ENCODE assay signal across 8 mouse cellular contexts in the genomic region with DNA sequence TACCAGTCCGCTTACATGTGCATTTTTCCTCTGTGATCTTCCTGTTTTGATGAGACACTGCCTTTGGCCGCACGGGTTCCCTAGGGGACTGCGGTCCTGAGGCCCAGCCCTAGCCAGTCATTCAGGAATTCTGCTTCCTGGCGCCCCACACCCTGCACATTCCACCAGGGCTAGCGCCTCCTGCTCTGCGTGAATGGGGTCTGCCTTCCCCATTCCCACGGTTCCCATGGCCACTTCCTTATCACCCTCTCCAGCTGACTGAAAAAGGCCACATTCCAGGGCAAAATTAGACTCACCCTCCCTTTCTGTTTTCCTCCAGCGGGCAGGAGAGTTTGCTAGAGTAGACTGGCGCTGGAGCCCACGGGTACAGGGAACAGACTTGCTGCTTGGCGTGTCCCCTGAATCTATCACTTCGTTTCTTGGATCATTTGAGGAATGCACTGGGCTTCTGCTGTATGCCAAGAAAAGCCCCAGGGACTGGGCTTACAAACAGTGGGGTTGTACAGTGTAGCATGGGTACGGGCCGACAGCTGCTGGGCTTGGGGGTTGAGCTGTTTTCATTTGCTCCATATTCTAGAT. TPM values are rescaled to one million over a fixed set of nuclear protein-coding genes. Genes with fewer than 3 reads are reported as not detected.
DNase-seq lines count a peak whose midpoint lies in the region; ATAC-seq and TF ChIP-seq lines count a peak whose summit lies in the region.

No protein-coding gene starts in this region.

- H3K4me3 ChIP-seq in cortical plate, adult 2 months (ENCODE audit: insufficient read depth, low read length), result no peak overlapping the region
- no peak overlapping the region for H3K4me3 ChIP-seq in lung, adult 2 months (replicated peaks; ENCODE audit: extremely low read depth, low read depth, low read length)
- H3K4me3 ChIP-seq in stomach, embryonic 14.5 days (ENCODE audit: low read depth, low read length), result no peak overlapping the region

- TF ChIP-seq CTCF in cortical plate, adult 2 months (IDR thresholded peaks at IDR 0.05; ENCODE audit: extremely low read depth, insufficient read depth, low read length), result no peak
- TF ChIP-seq CTCF in lung, adult 2 months (IDR thresholded peaks at IDR 0.05; ENCODE audit: insufficient read depth, low read length), result no peak

- H3K9ac ChIP-seq in stomach, embryonic 14.5 days (replicated peaks; ENCODE audit: low read depth, low read length), result no peak overlapping the region

- TF ChIP-seq POLR2A in cortical plate, adult 2 months (IDR thresholded peaks at IDR 0.05; ENCODE audit: extremely low read depth, insufficient read depth, low read length), result no peak
- no peak for TF ChIP-seq POLR2A in lung, adult 2 months (IDR thresholded peaks at IDR 0.05; ENCODE audit: borderline replicate concordance, extremely low read depth, low read depth, low read length)

- H3K27me3 ChIP-seq in stomach, embryonic 14.5 days (ENCODE audit: control insufficient read depth, insufficient read depth, low read length), result no peaks in the 10 kb centered on the region

- peak; percentile 96 for DNase-seq in NIH3T3 (ENCODE audit: low read depth)
- DNase-seq in heart, adult 11 months, result peak; percentile 100
- peak; percentile 89 for DNase-seq in kidney, adult 11 months
- DNase-seq in lung, adult 2 months, result peak; percentile 58
- no peak for DNase-seq in cerebellum, postnatal 4 days (ENCODE audit: low spot score in 2 of 2)
- DNase-seq in MN1 (ENCODE audit: low spot score), result no peak

- H3K9me3 ChIP-seq in stomach, embryonic 14.5 days (ENCODE audit: control insufficient read depth, low read depth, low read length), result no peaks in the 10 kb centered on the region

- H3K4me2 ChIP-seq in stomach, embryonic 14.5 days (replicated peaks; ENCODE audit: low read depth, low read length), result 0 out of 2 replicates have a peak overlapping the region, but pooled peaks have one; percentile 7

- peaks cover 16% of the 10 kb centered on the region for H3K4me1 ChIP-seq in cortical plate, adult 2 months (ENCODE audit: control insufficient read depth, insufficient read depth, low read length)
- peaks cover 27% of the 10 kb centered on the region for H3K4me1 ChIP-seq in lung, adult 2 months (ENCODE audit: control insufficient read depth, insufficient read depth, low read length)
- H3K4me1 ChIP-seq in stomach, embryonic 14.5 days (ENCODE audit: control insufficient read depth, insufficient read depth, low read length), result peaks cover 16% of the 10 kb centered on the region

- H3K36me3 ChIP-seq in stomach, embryonic 14.5 days (ENCODE audit: control insufficient read depth, insufficient read depth, low read length), result no peaks in the 10 kb centered on the region

- peak overlapping the region; percentile 32; the same call in 1 of the 2 replicates for H3K27ac ChIP-seq in cortical plate, adult 2 months (ENCODE audit: insufficient read depth, low read length)
- H3K27ac ChIP-seq in stomach, embryonic 14.5 days (ENCODE audit: low read length), result peak overlapping the region; percentile 72; the same call in 1 of the 2 replicates

- 21% methylated on average over 15 of the region's 15 CpGs for WGBS in lung, adult 2 months
- 45% methylated on average over 15 of the region's 15 CpGs for WGBS in stomach, embryonic 14.5 days

- ATAC-seq in stomach, embryonic 14.5 days (ENCODE audit: insufficient number of reproducible peaks, insufficient read depth, low FRiP score, low read depth), result peak; percentile 81

RNA-seq across cellular contexts. Expression of a gene that starts 22.7 kb away (rescaled TPM):
- 51.0 and 71.1 TPM in 2 replicates for polyA plus RNA-seq in cortical plate, adult 2 months (2012; rRNA removed)
- polyA plus RNA-seq in lung, adult 2 months (2012; rRNA removed), result 233 and 359 TPM in 2 replicates
- 16.2 and 21.0 TPM in 2 replicates for polyA plus RNA-seq in stomach, embryonic 14.5 days (2014; fragmentation: Nextera tagmentation; extraction: Ambion mirVana)

RNA-seq across cellular contexts. Expression of a gene that starts 23.4 kb away (rescaled TPM):
- 140 and 143 TPM in 2 replicates for polyA plus RNA-seq in cortical plate, adult 2 months (2012; rRNA removed)
- polyA plus RNA-seq in lung, adult 2 months (2012; rRNA removed), result 86.3 and 93.3 TPM in 2 replicates
- 133 and 142 TPM in 2 replicates for polyA plus RNA-seq in stomach, embryonic 14.5 days (2014; fragmentation: Nextera tagmentation; extraction: Ambion mirVana)

Comparison
In these comparisons a context has a peak if more than half of its experiments do, and no peak if none do; other contexts are left out.
1. DNase-seq: peak in NIH3T3 (single experiment), heart, adult 11 months (single experiment), kidney, adult 11 months (single experiment) and lung, adult 2 months (single experiment); none in cerebellum, postnatal 4 days (0 of 2) and MN1 (single experiment).